Mouse (Mus musculus) liver, embryonic 16.5 days (tissue): ENCODE results near the gene Aif1l. TPM values are rescaled to one million over a fixed set of nuclear protein-coding genes. Genes with fewer than 3 reads are reported as not detected.

Source experiments
- ATAC-seq: fragments of 200-750 bp; cut with Nextera tagmentation; 2 replicates; pipeline ENCODE4 v1.8.0; 2017; ENCODE audit warnings: low read depth, mild to moderate bottlenecking, moderate number of reproducible peaks, moderate library complexity
- H3K27ac ChIP-seq: fragments of 300-500 bp; sonication (generic); 2 replicates; pipeline ENCODE4 v1.5.1; 2014; ENCODE audit warnings: mild to moderate bottlenecking, low read length
- H3K27me3 ChIP-seq: fragments of 300-500 bp; sonication (generic); 2 replicates; pipeline ENCODE4 v1.6.1; 2014; ENCODE audit warnings: low read depth, low read length, mixed read lengths; ENCODE audit not compliant: control insufficient read depth, insufficient read depth
- H3K36me3 ChIP-seq: fragments of 300-500 bp; sonication (generic); 2 replicates; pipeline ENCODE4 v1.6.1; 2014; ENCODE audit warnings: mild to moderate bottlenecking; ENCODE audit not compliant: control insufficient read depth, insufficient read depth
- H3K4me1 ChIP-seq: fragments of 300-500 bp; sonication (generic); 2 replicates; pipeline ENCODE4 v1.6.1; 2014; ENCODE audit warnings: low read depth, low read length, mixed read lengths; ENCODE audit not compliant: control insufficient read depth
- H3K4me2 ChIP-seq: fragments of 300-500 bp; sonication (generic); 2 replicates; pipeline ENCODE4 v1.6.1; 2014; ENCODE audit warnings: low read depth, low read length, mixed read lengths
- H3K4me3 ChIP-seq: fragments of 300-500 bp; sonication (generic); 2 replicates; pipeline ENCODE4 v1.5.1; 2014; ENCODE audit warnings: low read depth, mild to moderate bottlenecking, low read length
- H3K9ac ChIP-seq: fragments of 300-500 bp; sonication (generic); 2 replicates; pipeline ENCODE4 v1.6.1; 2014; ENCODE audit warnings: low read depth, low read length
- H3K9me3 ChIP-seq: fragments of 300-500 bp; sonication (generic); replicated peaks from 2 replicates; pipeline ENCODE4 v1.6.1; 2016; ENCODE audit warnings: low read length; ENCODE audit not compliant: control insufficient read depth
- WGBS: fragments of 180-500 bp; shearing (Covaris S2); extraction: QIAGEN DNeasy Blood & Tissue Kit; methylation state at CpG from one replicate; pipeline ENCODE4 v1.1.7; 2014; ENCODE audit not compliant: insufficient replicate concordance; 5-methylcytosine and 5-hydroxymethylcytosine counted together
- polyA plus RNA-seq: library from polyadenylated mRNA; unstranded; fragments of >200 nt; fragmentation: Nextera tagmentation; extraction: Ambion mirVana; gene quantifications from 2 replicates; pipeline ENCODE4 v1.2.1, GENCODE M21; 2015

Gene Aif1l
- polyA plus RNA-seq, 1 experiment from 2014 or later = 1.2 TPM

GRCm38 (mm10) chr2:32008716-32009115, 58.8 kb downstream of the Aif1l start:
- H3K9ac ChIP-seq = no peak overlapping the region
- no peak for ATAC-seq
- no peak overlapping the region for H3K27ac ChIP-seq
- no peak overlapping the region for H3K4me3 ChIP-seq
- H3K36me3 ChIP-seq = peaks cover 53% of the 10 kb centered on the region
- H3K9me3 ChIP-seq = no peaks in the 10 kb centered on the region
- H3K27me3 ChIP-seq = no peaks in the 10 kb centered on the region
- H3K4me1 ChIP-seq = no peaks in the 10 kb centered on the region
- WGBS = 79% methylated on average over 11 of the region's 11 CpGs
- no peak overlapping the region for H3K4me2 ChIP-seq

GRCm38 (mm10) chr2:32019704-32020103, 69.8 kb downstream of the Aif1l start:
- Histone ChIP-seq H3K27me3 (no peaks in the 10 kb centered on the region), H3K9me3 (no peaks in the 10 kb centered on the region), H3K4me1 (peaks cover 7% of the 10 kb centered on the region), H3K9ac (no peak overlapping the region), H3K27ac (no peak overlapping the region), H3K4me3 (no peak overlapping the region), H3K4me2 (no peak overlapping the region), H3K36me3 (peaks cover 30% of the 10 kb centered on the region)
- WGBS = 82% methylated on average over 4 of the region's 4 CpGs
- no peak for ATAC-seq

- Histone ChIP-seq H3K9ac (no peak overlapping the region), H3K4me2 (no peak overlapping the region), H3K9me3 (no peaks in the 10 kb centered on the region), H3K36me3 (peaks cover 32% of the 10 kb centered on the region), H3K4me3 (no peak overlapping the region), H3K27ac (no peak overlapping the region), H3K4me1 (peaks cover 7% of the 10 kb centered on the region), H3K27me3 (no peaks in the 10 kb centered on the region)
- WGBS = 82% methylated on average over 5 of the region's 5 CpGs
- ATAC-seq = no peak
Observed at GRCm38 (mm10) chr2:32020229-32020628, 70.3 kb downstream of the Aif1l start.

Other genes with a start within 250 kb of the Aif1l start
- 0.05 and 0.07 TPM in 2 replicates for gene Qrfp, start 139.6 kb upstream of the Aif1l start, polyA plus RNA-seq
- gene Fibcd1, start 104.1 kb upstream of the Aif1l start, polyA plus RNA-seq = 0.04 TPM in 2 replicates
- 0.04 and 0.15 TPM in 2 replicates for gene Lamc3, start 62.8 kb upstream of the Aif1l start, polyA plus RNA-seq
- 33.8 and 34.4 TPM in 2 replicates for gene Nup214, start 24.3 kb downstream of the Aif1l start, polyA plus RNA-seq
- 6.5 and 7.0 TPM in 2 replicates for gene Fam78a, start 134.7 kb downstream of the Aif1l start, polyA plus RNA-seq
- 1.4 and 2.1 TPM in 2 replicates for gene Plpp7, start 145.4 kb downstream of the Aif1l start, polyA plus RNA-seq
- gene Prrc2b, start 200.9 kb downstream of the Aif1l start, polyA plus RNA-seq = 4.5 and 4.7 TPM in 2 replicates